Comparison of ENCODE assay signal across 24 mouse cellular contexts in genomic region chr12:102328090-102328489, GRCm38 (mm10). TPM values are rescaled to one million over a fixed set of nuclear protein-coding genes. Genes with fewer than 3 reads are reported as not detected.
DNase-seq lines count a peak whose midpoint lies in the region; ATAC-seq and TF ChIP-seq lines count a peak whose summit lies in the region.
"Had no signal": no experiment of that assay in that cellular context is flagged by ENCODE, and none has a peak within 500 bp of the region (broad histone marks: within the 10 kb centered on the region; RNA-seq: fewer than 3 reads in every experiment).

No protein-coding gene starts in this region.

- H3K9ac ChIP-seq in intestine, postnatal 0 days (ENCODE audit: low read depth, low read length) = no peak overlapping the region
- H3K9ac ChIP-seq in intestine, embryonic 16.5 days (ENCODE audit: low read depth, low read length) = no peak overlapping the region
- H3K9ac ChIP-seq: embryonic facial prominence, embryonic 13.5 days; liver, embryonic 13.5 days; neural tube, embryonic 15.5 days had no signal

- H3K27me3 ChIP-seq in intestine, postnatal 0 days (replicated peaks; ENCODE audit: control insufficient read depth, insufficient read depth, low read length) = no peaks in the 10 kb centered on the region
- H3K27me3 ChIP-seq in intestine, embryonic 16.5 days (replicated peaks; ENCODE audit: control insufficient read depth, insufficient read depth, low read length) = no peaks in the 10 kb centered on the region
- H3K27me3 ChIP-seq: embryonic facial prominence, embryonic 13.5 days; liver, embryonic 13.5 days; neural tube, embryonic 15.5 days had no signal

- peaks cover 32% of the 10 kb centered on the region for H3K36me3 ChIP-seq in intestine, postnatal 0 days (ENCODE audit: control insufficient read depth, insufficient read depth)
- H3K36me3 ChIP-seq in intestine, embryonic 16.5 days (ENCODE audit: control insufficient read depth, insufficient read depth, low read length) = no peaks in the 10 kb centered on the region
- H3K36me3 ChIP-seq: embryonic facial prominence, embryonic 13.5 days; forebrain, embryonic 10.5 days; hindbrain, embryonic 10.5 days; neural tube, embryonic 15.5 days had no signal

- no peaks in the 10 kb centered on the region for H3K4me1 ChIP-seq in intestine, postnatal 0 days (replicated peaks; ENCODE audit: control insufficient read depth, insufficient read depth, low read length)
- peaks cover 11% of the 10 kb centered on the region; the same call in 1 of the 2 replicates for H3K4me1 ChIP-seq in intestine, embryonic 16.5 days (ENCODE audit: control insufficient read depth, insufficient read depth, low read length)
- H3K4me1 ChIP-seq: forebrain, embryonic 10.5 days; hindbrain, embryonic 10.5 days; liver, embryonic 13.5 days; neural tube, embryonic 15.5 days had no signal

- ATAC-seq in intestine, postnatal 0 days = peak; percentile 31; the same call in 1 of the 2 replicates
- ATAC-seq in intestine, embryonic 16.5 days = no peak
- ATAC-seq: forebrain, embryonic 16.5 days; hindbrain, embryonic 16.5 days had no signal

- no peak overlapping the region for H3K27ac ChIP-seq in intestine, postnatal 0 days (ENCODE audit: low read depth, low read length)
- no peak overlapping the region for H3K27ac ChIP-seq in intestine, embryonic 16.5 days (ENCODE audit: low read length)
- H3K27ac ChIP-seq: embryonic facial prominence, embryonic 13.5 days; forebrain, embryonic 10.5 days; hindbrain, embryonic 10.5 days; kidney, postnatal 0 days; liver, embryonic 13.5 days; neural tube, embryonic 15.5 days; stomach, postnatal 0 days had no signal

- H3K9me3 ChIP-seq in intestine, postnatal 0 days (ENCODE audit: control insufficient read depth) = no peaks in the 10 kb centered on the region
- H3K9me3 ChIP-seq in intestine, embryonic 16.5 days (ENCODE audit: control insufficient read depth, low read length) = no peaks in the 10 kb centered on the region
- H3K9me3 ChIP-seq: embryonic facial prominence, embryonic 13.5 days; forebrain, embryonic 10.5 days; hindbrain, embryonic 10.5 days; liver, embryonic 13.5 days; neural tube, embryonic 15.5 days had no signal

- 85% methylated on average over 4 of the region's 4 CpGs for WGBS in intestine, postnatal 0 days
- 89% methylated on average over 4 of the region's 4 CpGs for WGBS in intestine, embryonic 16.5 days

- no peak overlapping the region for H3K4me2 ChIP-seq in intestine, postnatal 0 days (replicated peaks; ENCODE audit: low read depth)
- no peak overlapping the region for H3K4me2 ChIP-seq in intestine, embryonic 16.5 days (ENCODE audit: low read depth, low read length)
- H3K4me2 ChIP-seq: embryonic facial prominence, embryonic 13.5 days; heart, embryonic 11.5 days; liver, embryonic 13.5 days; neural tube, embryonic 15.5 days had no signal

- H3K4me3 ChIP-seq in intestine, postnatal 0 days (ENCODE audit: low read depth, low read length) = no peak overlapping the region
- no peak overlapping the region for H3K4me3 ChIP-seq in intestine, embryonic 16.5 days (ENCODE audit: low read length)
- H3K4me3 ChIP-seq: embryonic facial prominence, embryonic 13.5 days; forebrain, embryonic 10.5 days; hindbrain, embryonic 10.5 days; liver, embryonic 13.5 days; neural tube, embryonic 15.5 days had no signal

- no peak for TF ChIP-seq CTCF in intestine, postnatal 0 days (IDR thresholded peaks at IDR 0.05; ENCODE audit: low read depth)

- DNase-seq in 3T3-L1 (ENCODE audit: low read depth, low spot score) (peak; percentile 56), 416B (ENCODE audit: low read depth) (peak; percentile 46), R1 (ENCODE audit: low read depth, low spot score) (peak; percentile 88)
- no peak for DNase-seq in left cerebral cortex, adult 18-20 months (ENCODE audit: low spot score in 2 of 2)
- no peak for DNase-seq in urinary bladder, postnatal 36 days (ENCODE audit: low spot score in 2 of 2)
- DNase-seq: cerebellum, adult 11 months; cerebellum, adult 9-10 months; embryo, embryonic 11 days; liver, embryonic 13.5 days; lung, adult 2 months; midbrain, embryonic 14.5 days; right cerebral cortex, adult 18-20 months; thymus, adult 18-20 months had no signal

RNA-seq across cellular contexts. Expression of gene Rin3, which starts 45.2 kb away (rescaled TPM):
- 8.8 and 10.5 TPM in 2 replicates for polyA plus RNA-seq in intestine, postnatal 0 days (2015; fragmentation: Nextera tagmentation; extraction: Ambion mirVana)
- 10.1 and 10.3 TPM in 2 replicates for polyA plus RNA-seq in intestine, embryonic 16.5 days (2015; fragmentation: Nextera tagmentation; extraction: Ambion mirVana)
- total RNA-seq in left cerebral cortex, adult 18-20 months (2021) = 1 to 10 TPM; 3.5 to 4.2 TPM

Comparison
In these comparisons a context has a peak if more than half of its experiments do, and no peak if none do; other contexts are left out.
1. DNase-seq: peak in 3T3-L1 (single experiment), 416B (single experiment) and R1 (single experiment); none in left cerebral cortex, adult 18-20 months (0 of 2) and urinary bladder, postnatal 36 days (0 of 2).